Mouse (Mus musculus): ENCODE data around the gene Gm42878.
A peak's percentile ranks its signal among the peaks of the same experiment; 100 is the strongest.

The Gm42878 gene

GRCm38 (mm10) chr5:121564468-121564895, 19.2 kb upstream of the Gm42878 start:
- DNase-seq (ENCODE audit: low read depth) = peak; percentile 89

- no peak for DNase-seq (ENCODE audit: low read depth)
Measured at GRCm38 (mm10) chr5:121562436-121562835, 17.2 kb upstream of the Gm42878 start.

- no peak for DNase-seq (ENCODE audit: low read depth)
Measured at GRCm38 (mm10) chr5:121549196-121549595, 3.9 kb upstream of the Gm42878 start.

- DNase-seq (ENCODE audit: low read depth) = no peak
Measured at GRCm38 (mm10) chr5:121547084-121547483, 1.8 kb upstream of the Gm42878 start.

- DNase-seq (ENCODE audit: low read depth) = peak; percentile 86
Measured at GRCm38 (mm10) chr5:121546530-121546895, 1.2 kb upstream of the Gm42878 start.

DNA sequence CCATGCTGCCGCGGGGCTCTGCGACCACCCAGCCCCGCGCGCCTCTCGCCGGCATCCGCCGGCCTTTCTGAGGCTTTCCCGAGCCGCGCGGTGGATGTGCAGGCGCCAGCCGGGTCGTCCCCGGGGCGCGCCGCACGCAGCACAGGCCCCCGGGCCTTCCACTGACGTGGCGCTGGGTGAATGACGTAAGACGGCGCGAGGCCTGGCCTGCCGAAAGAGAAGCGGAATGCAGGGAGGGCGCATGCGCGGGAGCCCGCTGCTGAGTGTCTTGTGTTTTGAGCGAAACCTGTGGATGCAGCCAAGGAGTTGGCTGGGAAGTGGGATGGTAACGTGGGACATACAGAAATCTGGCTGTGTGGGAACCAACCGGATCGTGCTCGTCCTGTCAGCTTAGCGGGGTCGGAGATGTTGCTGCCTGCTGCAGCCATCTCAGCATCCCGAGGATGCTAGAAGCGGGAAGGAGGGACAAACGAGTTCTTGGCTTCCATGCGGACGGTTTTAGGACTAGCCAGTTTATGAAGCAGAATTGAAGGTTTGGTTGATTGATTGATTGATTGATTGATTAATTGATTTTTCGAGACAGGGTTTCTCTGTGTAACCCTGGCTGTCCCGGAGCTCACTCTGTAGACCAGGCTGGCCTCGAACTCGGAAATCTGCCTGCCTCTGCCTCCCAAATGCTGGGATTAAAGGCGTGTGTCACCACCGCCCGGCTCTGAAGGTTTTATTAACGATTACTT, 679 bp upstream of the Gm42878 start, which contains the start of gene Mapkapk5:
TSS of gene Mapkapk5 (minus strand) at position 113 of the 737 bp plus-strand sequence.
- peak; percentile 95 for DNase-seq (ENCODE audit: low read depth)

DNA sequence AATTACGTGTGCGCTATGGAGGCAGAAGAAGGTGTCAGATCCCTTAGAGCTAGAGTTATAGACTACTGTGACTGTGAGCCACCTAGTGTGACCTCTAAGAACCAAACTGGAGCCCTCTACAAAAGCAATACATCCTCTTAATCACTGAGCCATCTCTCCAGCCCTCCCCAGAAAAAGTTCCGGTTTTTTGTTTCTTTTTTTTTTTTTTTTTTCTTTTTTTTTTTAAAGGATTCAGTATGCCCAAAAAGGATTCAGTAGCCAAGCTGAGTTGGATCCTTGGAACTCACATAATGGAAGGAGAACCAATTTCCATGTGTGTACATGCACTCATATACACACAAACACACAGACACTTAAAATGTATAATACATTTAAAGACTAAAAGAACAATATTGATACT, 1.9 kb downstream of the Gm42878 start:
- DNase-seq (ENCODE audit: low read depth) = no peak

- peak; percentile 61 for DNase-seq (ENCODE audit: low read depth)
Measured at GRCm38 (mm10) chr5:121541235-121541634, 4.0 kb downstream of the Gm42878 start.

DNA sequence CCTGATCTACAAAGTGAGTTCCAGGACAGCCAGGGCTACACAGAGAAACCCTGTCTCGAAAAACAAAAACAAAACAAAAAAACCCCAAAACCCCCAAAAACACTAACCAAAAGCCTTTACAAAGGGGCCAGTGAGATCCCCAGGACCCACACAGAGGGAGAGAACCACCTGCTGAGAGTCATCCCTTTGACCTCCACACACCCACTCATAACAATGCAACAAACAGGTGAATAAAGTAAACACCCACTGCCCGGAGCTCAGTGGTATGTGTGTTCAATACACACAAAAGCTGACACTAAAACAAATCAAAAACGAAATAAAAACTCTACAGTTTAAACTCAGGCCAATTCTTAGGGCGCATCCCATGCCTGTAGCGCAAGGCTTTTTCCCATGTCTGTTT, 5.2 kb downstream of the Gm42878 start:
- no peak for DNase-seq (ENCODE audit: low read depth)

GRCm38 (mm10) chr5:121537588-121537987, 7.7 kb downstream of the Gm42878 start:
- DNase-seq (ENCODE audit: low read depth) = no peak

GRCm38 (mm10) chr5:121536921-121537555, 8.2 kb downstream of the Gm42878 start:
- no peak for DNase-seq (ENCODE audit: low read depth)

DNA sequence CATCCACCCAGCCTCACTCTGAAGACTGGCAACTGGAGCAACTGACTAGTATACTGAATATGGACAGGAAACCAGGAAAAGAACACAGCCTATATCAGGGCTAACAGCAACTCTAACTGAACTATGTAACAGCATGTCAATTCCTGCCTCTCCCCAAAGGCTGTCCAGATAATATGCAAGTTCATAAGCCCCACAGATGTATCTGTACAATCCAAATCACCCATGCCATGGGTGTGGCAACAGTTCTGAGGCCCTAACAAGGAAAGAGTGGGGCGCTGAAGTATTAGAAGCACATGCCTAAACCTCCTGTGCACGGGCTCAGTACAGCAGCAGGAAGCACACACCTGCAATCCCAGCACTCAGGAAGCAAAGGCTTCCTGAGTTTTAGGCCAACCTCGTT, 10.2 kb downstream of the Gm42878 start:
- no peak for DNase-seq (ENCODE audit: low read depth)

GRCm38 (mm10) chr5:121534521-121534920, 10.8 kb downstream of the Gm42878 start:
- peak; percentile 43 for DNase-seq (ENCODE audit: low read depth)

- peak; percentile 39 for DNase-seq (ENCODE audit: low read depth)
Measured at GRCm38 (mm10) chr5:121526961-121527360, 18.3 kb downstream of the Gm42878 start.

DNA sequence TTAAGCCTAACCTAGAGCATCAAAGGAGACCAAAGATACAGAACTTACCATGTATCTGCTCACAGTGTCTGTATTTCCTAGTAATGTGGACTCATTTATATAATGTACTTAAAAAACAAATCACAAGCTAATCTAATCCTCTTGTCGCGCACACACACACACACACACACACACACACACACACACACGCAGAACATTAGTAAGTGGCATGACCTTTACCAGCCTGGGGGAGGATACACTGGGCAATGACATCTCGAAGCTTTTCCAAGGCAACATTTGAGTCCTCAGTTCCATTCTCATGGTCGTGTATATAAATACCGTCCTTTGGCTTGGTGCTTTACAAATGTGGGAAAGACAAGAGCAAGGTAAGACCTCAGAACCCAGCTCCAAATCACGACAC, 18.8 kb downstream of the Gm42878 start:
- no peak for DNase-seq (ENCODE audit: low read depth)

GRCm38 (mm10) chr5:121525774-121526450, 19.4 kb downstream of the Gm42878 start:
- DNase-seq (ENCODE audit: low read depth) = no peak

DNA sequence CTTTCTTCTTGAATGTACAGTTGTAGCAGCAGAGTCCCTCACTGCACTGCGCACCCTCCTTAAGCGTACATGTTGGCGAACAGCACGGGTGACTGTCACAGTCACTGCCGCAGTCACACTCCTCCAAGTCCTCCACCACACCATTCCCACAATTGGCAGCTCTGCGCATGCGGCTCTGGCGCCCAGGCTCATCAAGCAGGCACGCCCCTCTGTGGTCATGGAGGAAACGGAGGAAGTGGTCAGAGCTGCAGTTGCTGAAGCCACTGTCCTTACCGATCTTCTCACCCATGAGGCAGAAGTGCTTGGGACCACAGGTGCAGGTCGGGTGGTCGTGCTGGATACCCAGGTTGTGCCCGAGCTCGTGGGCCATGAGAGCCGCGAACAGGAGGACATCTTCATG, 25.5 kb downstream of the Gm42878 start:
- DNase-seq (ENCODE audit: low read depth) = peak; percentile 77

- DNase-seq (ENCODE audit: low read depth) = peak; percentile 54
Measured at GRCm38 (mm10) chr5:121518983-121519382, 26.3 kb downstream of the Gm42878 start.

DNA sequence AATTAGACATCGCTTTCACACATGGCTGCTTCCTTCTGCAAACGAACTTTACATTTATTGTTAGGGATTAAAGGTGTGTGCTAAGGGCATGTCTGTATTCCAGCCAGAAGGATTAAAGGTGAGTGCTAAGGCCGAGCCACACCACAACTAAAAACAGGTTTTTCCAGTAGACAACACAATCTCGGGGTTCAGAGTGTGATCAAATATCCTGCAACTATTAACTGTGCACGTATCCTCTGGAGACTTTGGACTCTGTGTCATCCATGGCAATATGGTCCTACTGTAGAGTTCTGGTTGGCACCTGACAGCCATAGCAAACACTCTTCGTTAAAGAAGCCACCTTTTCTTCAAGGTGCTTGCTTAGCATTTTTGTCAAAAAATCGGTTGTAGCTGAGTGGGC, 35.3 kb downstream of the Gm42878 start:
- DNase-seq (ENCODE audit: low read depth) = no peak

DNA sequence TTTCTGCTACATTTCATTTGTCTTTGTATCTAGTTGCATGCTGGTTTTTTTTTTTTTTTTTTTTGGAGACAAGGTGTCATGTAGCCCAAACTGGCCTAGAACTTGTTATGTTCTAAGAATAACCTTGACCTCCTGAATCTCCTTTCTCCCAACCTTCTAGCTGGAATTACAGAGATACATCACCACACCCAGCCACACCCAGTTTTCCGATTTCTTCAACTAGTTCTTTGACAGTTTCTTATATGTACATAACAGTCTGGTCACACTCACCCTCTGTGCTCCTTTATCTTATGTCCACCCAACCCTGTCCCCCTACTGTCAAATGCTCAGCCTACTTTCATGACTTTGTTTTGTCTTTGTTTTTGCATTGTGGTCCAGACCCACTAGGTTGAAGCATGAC, 38.4 kb downstream of the Gm42878 start:
- DNase-seq (ENCODE audit: low read depth) = no peak

- no peak for DNase-seq (ENCODE audit: low read depth)
Measured at GRCm38 (mm10) chr5:121503231-121503630, 42.1 kb downstream of the Gm42878 start, which contains the start of gene Adam1b. TSS of gene Adam1b (minus strand) at chr5:121503435.

GRCm38 (mm10) chr5:121501424-121501996, 43.8 kb downstream of the Gm42878 start:
- peak; percentile 83 for DNase-seq (ENCODE audit: low read depth)

GRCm38 (mm10) chr5:121500719-121501118, 44.6 kb downstream of the Gm42878 start:
- peak; percentile 51 for DNase-seq (ENCODE audit: low read depth)
